Mouse (Mus musculus) yolk sac, embryonic 10.5 days (tissue): ENCODE results near the gene Pigl.
"Not testable (repeated sequence)": the region's sequence is repeated elsewhere in the genome, so short reads cannot be mapped to it uniquely, and the experiment has no call there.

Source experiments
- DNase-seq: peaks from one replicate; pipeline ENCODE4 v3.0.0-alpha.2; 2017; ENCODE audit warnings: low spot score

Pigl gene

DNA sequence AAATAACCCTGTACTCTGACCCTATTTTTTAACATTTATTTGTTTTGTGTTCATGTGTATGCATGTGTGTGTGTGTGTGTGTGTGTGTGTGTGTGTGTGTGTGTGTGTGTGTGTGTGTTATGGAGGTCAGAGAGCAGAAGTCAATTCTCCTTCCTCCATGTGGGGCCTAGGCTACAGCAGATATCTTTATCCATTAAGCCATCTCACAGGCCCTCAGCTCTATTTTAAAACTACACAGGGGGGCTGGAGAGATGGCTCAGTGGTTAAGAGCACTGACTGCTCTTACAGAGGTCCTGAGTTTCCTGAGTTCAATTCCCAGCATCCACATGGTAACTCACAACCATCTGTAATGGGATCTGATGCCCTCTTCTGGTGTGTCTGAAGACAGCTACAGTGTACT, 9.0 kb downstream of the Pigl start:
- DNase-seq = not testable (repeated sequence)

DNA sequence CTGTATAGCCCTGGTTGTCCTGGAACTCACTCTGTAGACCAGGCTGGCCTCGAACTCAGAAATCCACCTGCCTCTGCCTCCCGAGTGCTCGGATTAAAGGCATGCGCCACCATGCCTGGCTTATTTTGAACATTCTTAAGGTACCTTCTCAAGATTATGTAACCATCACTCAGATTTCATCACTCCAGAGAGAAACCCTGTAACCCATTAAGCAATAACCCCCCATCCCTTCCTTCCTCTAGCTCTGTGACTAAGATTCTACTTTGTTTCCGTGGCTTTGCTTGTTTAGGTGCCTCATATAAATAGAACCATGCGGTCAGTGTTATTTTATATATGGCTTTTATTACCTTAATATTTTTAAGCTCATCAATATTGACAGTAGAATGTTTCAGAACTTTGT, 12.2 kb downstream of the Pigl start:
- no peak for DNase-seq

DNA sequence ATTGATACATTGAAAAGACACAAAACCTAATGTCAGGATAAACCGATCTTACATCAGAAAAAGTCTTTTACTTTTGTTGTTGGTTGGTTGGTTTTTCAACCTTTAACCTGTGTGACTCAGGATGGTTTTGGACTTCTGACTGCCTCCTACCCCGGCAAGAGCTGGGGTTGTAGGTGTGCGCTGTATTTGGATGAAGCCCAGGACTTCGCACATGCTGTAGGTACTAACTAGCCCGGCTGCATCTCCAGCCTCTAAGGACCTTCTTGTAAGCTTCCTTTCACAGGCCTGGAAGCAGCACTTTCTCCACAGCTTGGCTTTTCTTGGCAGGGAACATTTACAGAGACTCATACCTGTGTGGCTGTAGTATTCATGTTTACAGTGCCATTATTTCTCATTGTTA, 15.3 kb downstream of the Pigl start:
- no peak for DNase-seq

DNA sequence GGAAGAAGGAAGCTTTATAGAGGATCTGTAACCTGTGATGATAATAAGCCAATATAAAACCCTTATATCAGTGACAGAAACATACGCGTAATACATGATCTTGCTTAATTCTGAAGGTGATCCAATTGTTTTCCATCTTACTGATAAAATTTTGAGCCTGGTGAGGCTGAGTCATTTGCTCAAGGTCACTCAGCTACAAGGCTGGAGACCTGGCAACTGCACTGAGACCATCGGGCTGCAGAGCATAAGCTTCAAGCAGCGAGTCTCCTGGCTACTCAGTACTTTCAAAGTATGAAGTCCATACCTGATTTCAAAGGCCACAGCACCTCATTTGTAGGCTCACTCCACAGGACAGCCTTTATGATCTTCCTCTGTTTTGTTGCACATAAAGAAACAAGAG, 17.9 kb downstream of the Pigl start:
- no peak for DNase-seq

DNA sequence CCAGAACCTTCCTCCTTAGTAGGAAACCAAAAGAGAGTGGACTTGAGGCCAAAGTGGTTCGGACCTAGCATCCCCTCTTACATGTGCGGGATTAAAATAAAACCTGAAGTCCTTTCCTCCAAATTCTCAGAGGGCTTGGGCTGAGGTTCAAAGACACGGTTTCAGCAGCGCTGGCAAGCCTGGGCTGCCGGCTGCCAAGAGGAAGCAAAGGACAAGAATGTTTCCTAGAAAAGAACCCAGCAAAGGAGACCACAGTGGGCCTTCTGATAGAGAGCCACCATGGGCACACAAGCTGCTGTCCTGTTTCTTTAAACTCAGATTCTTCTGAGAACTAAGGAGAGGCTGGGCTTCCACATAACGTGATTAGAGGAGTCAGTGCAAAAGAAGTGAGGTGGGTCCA, 20.7 kb downstream of the Pigl start:
- DNase-seq = no peak

DNA sequence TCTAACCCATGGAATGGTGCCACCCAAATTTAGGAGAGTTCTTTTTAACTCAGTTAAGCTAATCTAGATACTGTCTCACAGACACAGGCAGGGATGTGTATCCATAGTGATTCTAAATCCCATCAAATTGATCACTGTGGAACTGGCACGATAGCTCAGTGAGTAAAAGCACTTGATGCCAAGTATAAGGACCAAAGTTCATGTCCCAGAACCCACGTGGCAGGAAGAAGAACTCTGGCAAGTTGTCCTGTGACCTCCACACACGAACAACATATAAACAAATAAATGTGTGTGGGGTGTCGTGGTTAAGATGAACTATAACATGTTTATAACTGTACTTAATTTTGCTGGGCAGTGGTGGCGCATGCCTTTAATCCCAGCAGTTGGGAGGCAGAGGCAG, 21.3 kb downstream of the Pigl start:
- DNase-seq = no peak

DNA sequence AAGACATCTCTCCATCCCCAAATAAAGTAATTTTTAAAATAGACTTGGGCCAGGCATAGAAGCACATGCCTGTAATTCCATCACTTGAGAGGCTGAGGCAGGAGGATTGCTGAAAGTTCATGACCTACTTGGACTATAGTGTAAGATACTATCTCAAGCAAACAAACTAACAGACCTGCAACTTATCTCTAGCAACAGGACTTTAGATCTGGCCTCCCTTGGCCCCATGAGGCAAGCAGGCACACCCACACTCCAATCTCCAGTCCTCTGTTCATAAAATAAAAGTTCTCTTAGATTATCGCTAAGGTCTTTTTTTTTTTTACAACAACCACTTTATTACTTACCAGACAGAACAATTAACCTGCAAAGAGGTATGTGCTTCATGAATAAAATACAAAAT, 28.7 kb downstream of the Pigl start:
- DNase-seq = peak; percentile 47

DNA sequence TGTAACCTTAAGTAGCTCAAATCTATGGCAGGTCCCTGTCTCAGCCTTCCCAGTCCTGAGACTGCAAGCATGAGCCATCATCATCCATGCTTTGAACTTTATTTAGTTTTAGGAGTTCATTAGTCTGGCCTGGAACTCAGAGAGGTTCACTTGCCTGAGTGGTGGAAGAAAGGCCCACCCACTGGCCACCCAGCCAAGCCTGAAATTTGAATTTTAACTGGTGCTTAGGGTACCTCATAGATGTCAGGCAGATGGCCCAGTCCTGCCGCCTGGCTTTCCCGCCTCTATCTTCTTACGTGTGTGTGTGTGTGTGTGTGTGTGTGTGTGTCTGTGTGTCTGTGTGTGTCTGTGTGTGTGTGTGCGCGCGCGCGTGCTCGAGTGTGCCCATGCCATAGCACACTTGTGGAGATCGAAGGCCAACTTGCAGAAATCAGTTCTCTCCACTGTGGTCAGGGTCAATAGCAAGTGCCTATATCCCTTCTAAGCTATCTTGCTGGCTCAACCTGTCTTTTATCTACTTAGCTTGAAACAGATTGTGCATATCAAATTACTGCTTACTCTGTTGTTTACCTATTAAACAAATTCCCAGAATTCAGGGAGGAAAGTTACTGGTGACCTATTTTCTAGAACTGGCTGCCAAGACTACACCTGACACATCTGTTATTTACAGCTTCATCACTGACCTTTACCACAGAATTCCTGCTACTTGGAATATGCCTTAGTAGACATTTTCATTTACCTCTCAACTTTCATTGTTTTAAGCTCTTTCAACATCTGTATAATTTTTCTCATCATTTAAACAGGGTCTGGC, 29.5 kb downstream of the Pigl start:
- DNase-seq = no peak

DNA sequence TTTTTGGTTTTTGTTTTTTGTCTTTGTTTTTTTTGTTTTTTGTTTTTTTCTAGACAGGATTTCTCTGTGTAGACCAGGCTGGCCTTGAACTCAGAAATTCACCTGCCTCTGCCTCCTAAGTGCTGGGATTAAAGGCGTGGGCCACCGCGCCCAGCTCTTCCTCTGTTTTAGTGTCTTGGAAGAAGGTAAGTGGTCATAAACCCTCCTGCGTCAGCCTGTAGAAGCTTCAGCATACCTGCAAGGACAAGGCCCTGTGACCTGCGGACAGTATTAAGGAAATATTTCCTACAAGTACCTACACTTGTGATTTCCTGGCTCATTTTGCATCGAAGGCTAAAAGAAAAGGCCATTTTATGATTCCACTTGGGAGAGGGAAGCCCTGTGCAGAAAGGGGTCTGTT, 35.4 kb downstream of the Pigl start:
- DNase-seq = no peak

DNA sequence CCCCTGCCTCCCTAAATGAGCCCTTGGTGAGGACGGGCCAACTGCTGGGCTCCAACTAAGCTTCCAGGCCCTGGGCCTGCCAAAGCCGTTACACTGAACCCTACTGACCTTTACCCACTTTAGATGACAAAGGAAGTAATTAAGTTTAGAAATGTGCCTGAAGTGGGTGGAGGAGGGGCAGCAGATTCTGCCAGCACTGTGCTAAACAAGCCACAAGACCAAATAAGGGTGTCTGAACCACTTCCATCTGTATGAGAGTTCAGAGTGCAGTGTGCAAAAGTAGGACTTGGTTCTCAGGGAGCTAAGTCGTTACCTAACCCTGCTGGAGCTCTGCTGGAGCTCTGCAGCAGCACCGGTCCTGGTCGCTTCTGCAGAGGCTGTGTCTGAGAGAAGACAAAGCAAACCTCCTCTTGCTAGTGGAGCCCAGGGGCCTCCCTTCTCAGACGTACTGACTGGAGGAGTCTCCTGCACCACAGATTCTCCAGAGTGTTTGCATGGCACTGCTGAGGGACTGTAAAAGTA, 36.6 kb downstream of the Pigl start:
- peak; percentile 88 for DNase-seq

DNA sequence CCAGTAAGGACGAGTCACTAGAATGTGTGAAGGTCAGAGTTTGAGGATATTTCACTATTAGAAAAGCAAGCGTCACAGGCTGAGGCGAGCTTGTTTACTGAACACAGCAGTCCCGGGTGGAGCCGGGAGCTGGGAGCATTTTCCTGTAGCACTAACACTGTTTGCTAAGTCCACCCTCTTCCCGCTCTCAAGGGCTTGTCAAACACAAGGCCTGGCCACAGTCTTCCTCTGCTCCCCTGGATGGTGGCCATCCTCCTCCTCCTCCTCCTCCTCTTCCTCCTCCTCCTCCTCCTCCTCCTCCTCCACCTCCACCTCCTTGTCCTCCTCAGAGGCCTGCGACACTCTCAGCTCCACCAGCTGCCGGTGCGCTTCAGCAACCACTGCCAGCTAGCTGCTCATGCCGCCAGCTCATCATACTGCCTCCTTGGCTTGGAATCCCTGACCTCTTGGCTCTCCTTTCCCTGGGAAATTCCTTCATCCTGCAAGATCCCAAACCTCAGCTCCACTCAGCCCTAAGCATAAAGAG, 37.1 kb downstream of the Pigl start:
- no peak for DNase-seq

DNA sequence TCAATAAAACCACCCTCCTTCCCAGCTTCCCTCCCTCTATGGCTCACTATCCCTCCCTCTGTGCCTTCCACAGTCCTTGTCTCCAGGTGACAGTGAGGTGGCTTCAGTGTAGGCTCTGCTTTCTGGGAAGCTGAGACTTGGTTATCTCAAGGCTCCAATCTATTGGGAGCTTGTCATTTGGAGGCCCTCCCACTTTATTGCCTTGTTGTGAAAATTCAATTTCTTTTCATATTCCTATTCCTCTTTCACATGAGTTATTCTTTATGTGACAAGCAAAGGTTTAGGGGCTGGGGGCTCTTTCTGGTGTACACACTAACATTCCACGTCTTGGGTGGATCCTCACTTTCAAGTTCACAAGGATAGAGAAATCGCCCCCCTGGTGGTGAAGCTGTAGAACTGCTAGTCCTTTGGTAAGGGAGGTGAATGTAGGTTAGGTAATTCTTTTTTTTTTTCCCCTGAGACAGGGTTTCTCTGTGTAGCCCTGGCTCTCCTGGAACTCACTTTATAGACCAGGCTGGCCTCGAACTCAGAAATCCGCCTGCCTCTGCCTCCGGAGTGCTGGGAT, 38.0 kb downstream of the Pigl start:
- DNase-seq = no peak

DNA sequence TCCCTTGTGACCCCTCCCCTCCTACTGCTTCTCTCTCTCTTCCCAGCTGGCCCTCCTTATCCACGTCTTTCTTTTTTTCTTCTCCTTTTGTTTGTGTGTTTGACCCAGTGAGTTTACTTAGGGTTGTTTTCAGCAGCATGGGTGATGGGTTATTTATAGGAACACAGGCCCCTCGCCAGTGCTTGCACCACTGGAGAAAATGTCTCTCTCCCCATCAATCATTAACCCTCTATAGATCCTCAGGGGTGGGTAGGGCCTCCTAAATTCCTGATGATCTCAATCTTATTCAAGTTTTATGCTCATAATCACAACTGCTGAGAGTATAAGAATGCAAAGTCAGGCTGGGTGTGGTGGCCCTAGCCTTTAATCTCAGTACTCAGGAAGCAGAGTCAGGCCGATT, 38.9 kb downstream of the Pigl start:
- DNase-seq = no peak

DNA sequence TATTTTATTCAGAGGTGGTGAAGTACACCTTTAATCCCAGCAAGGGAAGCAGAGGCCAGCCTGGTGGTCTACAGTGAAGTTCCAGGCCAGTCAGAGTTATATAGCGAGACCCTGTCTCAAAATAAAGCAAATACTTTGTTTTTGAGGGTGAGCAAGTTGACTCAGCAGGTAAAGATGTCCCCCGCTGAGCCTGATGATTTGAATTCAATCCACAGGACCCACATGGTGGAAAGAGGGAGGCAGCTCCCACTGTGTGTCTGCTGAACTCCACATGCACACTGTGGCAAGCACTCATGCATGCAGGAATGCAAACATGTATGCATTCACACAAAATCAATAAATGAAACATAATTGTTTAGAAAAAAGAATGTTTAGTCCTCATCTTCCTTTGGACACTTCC, 40.5 kb downstream of the Pigl start:
- DNase-seq = no peak

DNA sequence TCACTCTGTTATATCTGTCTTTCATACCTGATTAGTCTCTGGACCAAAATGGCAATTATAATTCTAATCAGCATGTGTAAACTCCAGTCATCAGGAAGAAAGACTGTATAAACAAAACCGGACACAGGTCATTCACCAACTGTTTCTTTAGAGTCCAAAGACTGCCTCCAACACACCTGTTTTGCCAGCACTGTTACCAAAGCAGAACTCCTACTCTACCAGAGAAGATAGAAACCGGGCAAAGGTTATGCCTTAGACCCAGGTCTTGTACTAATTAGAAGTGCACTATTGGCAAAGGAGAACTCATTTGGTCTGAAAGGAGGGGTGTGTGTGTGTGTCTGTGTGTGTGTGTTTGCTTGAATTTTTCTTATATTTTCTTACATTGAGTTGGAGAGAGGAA, 42.3 kb downstream of the Pigl start:
- no peak for DNase-seq

DNA sequence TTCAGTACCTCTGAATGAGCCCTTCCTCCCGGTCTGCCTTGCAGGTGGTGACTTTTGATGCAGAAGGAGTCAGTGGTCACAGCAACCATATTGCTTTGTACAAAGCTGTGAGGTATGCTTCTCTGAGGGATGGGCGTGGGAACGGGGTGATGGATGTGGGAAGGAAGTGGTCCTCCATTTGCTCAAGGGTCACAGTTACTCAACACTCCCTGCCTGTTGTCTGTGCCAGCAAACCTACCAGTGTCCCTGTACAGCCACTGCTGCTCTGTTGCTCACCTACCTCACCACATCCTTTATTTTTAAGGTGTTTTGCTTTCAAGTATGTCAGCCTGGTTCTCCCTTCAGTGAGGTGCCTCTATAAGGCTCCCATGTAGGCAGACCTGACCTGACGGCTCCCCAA, 49.4 kb downstream of the Pigl start:
- DNase-seq = no peak

DNA sequence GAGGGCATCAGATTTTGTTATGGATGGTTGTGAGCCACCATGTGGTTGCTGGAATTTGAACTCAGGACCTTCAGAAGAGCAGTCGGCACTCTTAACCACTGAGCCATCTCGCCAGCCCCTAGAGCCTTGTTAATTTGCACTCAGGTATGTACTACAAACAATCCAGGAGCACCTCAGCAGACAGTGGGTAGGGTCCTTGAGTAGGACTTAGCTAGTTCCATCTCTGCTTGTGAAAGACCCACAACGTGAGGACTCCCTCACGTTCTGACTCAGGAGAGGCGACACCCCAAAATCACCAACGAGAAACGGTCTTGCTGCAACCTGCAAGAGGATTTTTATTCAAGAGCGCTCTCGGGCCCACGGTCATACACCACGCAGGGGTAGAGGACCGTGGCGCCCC, 50.1 kb downstream of the Pigl start:
- not testable (repeated sequence) for DNase-seq

DNA sequence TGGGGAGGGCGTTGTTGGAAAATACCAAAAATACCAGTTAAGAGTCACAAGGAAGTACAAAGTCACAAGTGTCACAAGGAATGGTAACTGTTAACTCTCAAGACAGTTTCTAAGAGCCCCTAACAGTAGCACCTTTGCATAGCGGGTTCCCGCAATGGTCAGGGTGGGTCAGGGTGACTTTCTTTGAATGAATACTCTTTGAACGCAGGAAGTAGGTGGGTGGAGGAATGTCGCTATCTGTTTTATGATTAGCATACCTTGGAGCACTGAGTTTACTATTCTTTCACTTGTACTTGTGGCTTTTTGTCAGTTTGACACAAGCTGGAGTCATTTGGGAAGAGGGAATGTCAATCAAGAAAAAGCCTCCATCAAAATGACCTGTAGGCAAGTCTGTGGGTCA, 50.6 kb downstream of the Pigl start:
- DNase-seq = not testable (repeated sequence)

DNA sequence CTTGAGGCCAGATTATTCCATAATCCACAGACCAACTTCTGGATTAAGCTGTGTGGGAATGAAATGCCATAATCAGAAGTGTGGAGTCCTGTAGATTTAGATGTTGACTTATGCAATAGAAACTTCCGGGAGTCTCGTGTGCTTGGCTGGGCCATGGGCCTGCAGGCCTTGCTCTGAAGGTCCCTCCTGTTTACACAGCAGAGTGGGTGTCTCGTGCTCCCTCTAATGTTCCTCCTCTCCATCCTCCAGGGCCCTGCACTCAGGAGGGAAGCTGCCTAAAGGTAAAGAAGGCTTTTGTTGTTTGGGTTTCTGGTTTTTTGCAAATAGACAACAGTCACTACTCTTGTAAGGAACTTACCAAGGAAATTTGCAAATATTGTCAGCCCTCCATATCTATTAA, 51.3 kb downstream of the Pigl start:
- DNase-seq = no peak

DNA sequence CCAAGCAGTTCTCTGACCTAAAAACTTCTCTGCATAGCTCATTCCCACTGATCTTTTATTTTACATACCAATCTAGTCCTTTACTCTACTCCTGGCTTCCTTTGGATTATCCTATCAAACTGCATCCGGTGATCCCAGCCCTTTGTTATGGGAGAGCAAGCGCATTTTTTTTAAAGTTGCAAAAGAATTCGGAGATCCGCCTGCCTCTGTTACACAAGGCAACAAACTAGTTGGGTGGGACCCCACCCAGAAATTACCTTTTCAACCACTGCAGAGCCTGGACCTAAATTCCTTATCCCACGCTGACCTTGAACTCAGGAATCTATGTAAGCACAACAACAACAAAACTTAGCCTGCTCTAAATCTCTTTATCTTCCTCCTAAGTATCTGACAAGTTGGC, 52.7 kb downstream of the Pigl start:
- no peak for DNase-seq

DNA sequence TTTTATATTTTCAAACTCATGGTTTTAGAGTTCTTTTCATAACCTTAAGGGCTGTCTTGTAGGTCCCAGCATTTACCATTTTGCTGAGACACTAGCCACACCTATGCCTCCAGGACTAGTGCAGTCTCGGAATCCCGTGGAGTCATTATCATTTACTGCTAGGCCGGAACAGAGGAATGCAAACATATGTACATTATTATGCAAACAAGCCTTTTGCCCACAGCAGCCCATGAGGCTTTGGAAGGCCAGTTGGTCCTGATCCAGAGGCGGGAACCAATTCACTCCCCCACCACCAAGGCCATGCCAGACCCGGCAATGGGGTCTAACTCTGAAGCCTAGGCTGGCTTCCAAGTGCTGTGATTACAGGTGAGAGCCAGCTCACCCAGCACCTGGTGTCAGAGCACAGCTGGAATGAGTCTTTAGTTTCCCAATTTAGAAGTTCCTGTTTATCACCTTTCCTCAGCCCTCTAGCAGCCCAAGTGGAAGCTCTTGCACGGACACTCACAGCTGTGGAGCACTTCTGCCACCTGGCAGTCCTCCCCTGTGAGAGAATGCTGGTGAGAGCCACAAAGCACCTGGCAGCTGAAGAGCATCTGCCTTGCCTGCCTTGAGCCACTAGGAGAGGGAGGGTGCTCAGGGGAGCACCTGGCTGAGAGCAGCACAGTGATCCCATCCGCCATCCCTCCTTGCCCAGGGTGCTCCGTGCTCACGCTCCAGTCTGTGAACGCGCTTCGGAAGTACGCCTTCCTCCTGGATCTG, 53.4 kb downstream of the Pigl start:
- DNase-seq = no peak

DNA sequence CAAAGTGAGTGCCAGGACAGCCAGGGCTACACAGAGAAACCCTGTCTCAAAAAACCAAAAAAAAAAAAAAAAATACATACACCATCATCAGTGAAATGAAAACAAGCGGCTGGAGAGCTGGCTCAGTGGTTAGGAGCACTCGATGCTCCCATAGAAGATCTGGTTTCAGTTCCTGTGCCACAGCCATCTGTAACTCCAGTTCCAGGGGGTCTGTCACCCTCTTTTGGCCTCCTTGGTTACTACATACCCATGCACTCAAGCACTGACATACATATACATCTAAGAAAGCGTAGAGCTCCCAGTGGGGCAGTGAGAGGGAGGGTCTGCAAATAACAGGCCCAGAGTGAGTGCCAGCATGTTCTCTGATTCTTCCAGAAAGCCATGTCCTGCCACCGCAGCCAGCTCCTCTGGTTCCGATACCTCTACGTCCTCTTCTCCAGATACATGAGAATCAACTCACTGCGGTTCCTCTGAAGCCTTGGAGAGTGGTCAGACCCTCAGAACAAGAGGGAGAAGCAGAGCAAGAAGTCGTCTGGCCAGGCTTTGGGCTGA, 54.3 kb downstream of the Pigl start:
- DNase-seq = no peak

DNA sequence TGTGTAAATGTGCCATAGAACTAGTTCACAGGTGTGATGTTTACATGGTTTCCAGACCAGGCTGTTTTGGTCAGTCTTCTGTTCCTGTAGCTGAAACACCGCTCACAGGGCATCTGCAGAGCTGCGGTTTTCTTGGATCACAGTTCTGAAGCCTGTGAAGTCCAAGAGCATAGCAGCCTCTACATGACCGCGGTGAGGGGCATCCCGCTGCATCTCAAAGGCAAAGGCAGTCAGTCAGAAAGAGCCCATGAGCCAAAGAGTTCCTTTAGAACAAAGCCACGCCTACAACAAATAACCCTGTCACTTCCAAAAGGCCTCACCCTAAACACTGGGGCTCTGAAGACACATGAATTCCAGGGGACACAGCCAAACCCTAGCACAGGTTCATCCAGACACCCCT, 55.1 kb downstream of the Pigl start:
- DNase-seq = no peak
